Mouse (Mus musculus) E14TG2a.4 (cell line): ENCODE results near the gene Cyp2c50.
"Not testable (repeated sequence)": the region's sequence is repeated elsewhere in the genome, so short reads cannot be mapped to it uniquely, and the experiment has no call there.

Experiments used
- H3K27me3 ChIP-seq: 2 replicates; pipeline ENCODE4 v1.6.1; 2014; ENCODE audit warnings: low read length, control low read depth; ENCODE audit not compliant: insufficient read depth
- H3K36me3 ChIP-seq: 2 replicates; pipeline ENCODE4 v1.6.1; 2014; ENCODE audit warnings: low read length, control low read depth; ENCODE audit not compliant: insufficient read depth
- H3K4me1 ChIP-seq: replicated peaks from 2 replicates; pipeline ENCODE4 v1.6.1; 2014; ENCODE audit warnings: low read depth, low read length, control low read depth
- H3K4me3 ChIP-seq: replicated peaks from 2 replicates; pipeline ENCODE4 v1.5.1; 2014; ENCODE audit warnings: mild to moderate bottlenecking, low read length
- H3K9me3 ChIP-seq: 2 replicates; pipeline ENCODE4 v1.6.1; 2014; ENCODE audit warnings: low read length, control low read depth
- CTCF ChIP-seq: conservative IDR thresholded peaks from 2 replicates; pipeline ENCODE4 v1.5.1; 2014; ENCODE audit warnings: low read length
- NANOG ChIP-seq: IDR thresholded peaks from 2 replicates; pipeline ENCODE4 v1.6.1; 2014; ENCODE audit warnings: borderline replicate concordance, low read length, mixed read lengths
- POU5F1 ChIP-seq: IDR thresholded peaks from 2 replicates; pipeline ENCODE4 v1.6.1; 2014; ENCODE audit warnings: low read length, borderline replicate concordance

Cyp2c50 gene

GRCm38 (mm10) chr19:40089421-40089820 lies at the start of gene Cyp2c50:
Gene Cyp2c50, plus strand, starts transcription at chr19:40089688.
- not testable (repeated sequence) for H3K4me3 ChIP-seq

GRCm38 (mm10) chr19:40073701-40074100 lies 15.8 kb upstream of the Cyp2c50 start, which contains the start of gene Cyp2c54:
Gene Cyp2c54, minus strand, starts transcription at chr19:40073827.
- H3K36me3 ChIP-seq = no peaks in the 10 kb centered on the region
- no peaks in the 10 kb centered on the region for H3K27me3 ChIP-seq
- TF ChIP-seq POU5F1 (no peak), CTCF (no peak), NANOG (no peak)
- H3K4me3 ChIP-seq = no peak within 1 kb of the TSS
- peaks cover 10% of the 10 kb centered on the region for H3K9me3 ChIP-seq
- no peaks in the 10 kb centered on the region for H3K4me1 ChIP-seq

More at GRCm38 (mm10) chr19:40089421-40089820, at the start of gene Cyp2c50:
- not testable (repeated sequence) for H3K27me3 ChIP-seq, H3K9me3 ChIP-seq, H3K4me1 ChIP-seq, H3K36me3 ChIP-seq

GRCm38 (mm10) chr19:40088381-40088780 lies 1.1 kb upstream of the Cyp2c50 start:
- Histone ChIP-seq H3K27me3 (no peaks in the 10 kb centered on the region), H3K36me3 (no peaks in the 10 kb centered on the region)

GRCm38 (mm10) chr19:40091111-40091510 lies 1.6 kb downstream of the Cyp2c50 start:
- TF ChIP-seq NANOG = no peak
- TF ChIP-seq CTCF = no peak
- no peak for TF ChIP-seq POU5F1
- no peaks in the 10 kb centered on the region for H3K9me3 ChIP-seq
- no peaks in the 10 kb centered on the region for H3K27me3 ChIP-seq
- no peaks in the 10 kb centered on the region for H3K4me1 ChIP-seq
- H3K36me3 ChIP-seq = no peaks in the 10 kb centered on the region
- H3K4me3 ChIP-seq = no peak overlapping the region

More at GRCm38 (mm10) chr19:40088381-40088780, 1.1 kb upstream of the Cyp2c50 start:
- Histone ChIP-seq H3K9me3 (peaks cover under 1% of the 10 kb centered on the region; the same call in 1 of the 2 replicates), H3K4me1 (no peaks in the 10 kb centered on the region), H3K4me3 (no peak overlapping the region)
- no peak for TF ChIP-seq NANOG
- TF ChIP-seq POU5F1 = no peak
- TF ChIP-seq CTCF = no peak

- H3K27me3 ChIP-seq, H3K4me3 ChIP-seq, H3K36me3 ChIP-seq: not testable (repeated sequence)
- Histone ChIP-seq H3K9me3 (peaks cover 37% of the 10 kb centered on the region), H3K4me1 (peaks cover 10% of the 10 kb centered on the region)
Measured at GRCm38 (mm10) chr19:40119624-40120023, 30.1 kb downstream of the Cyp2c50 start.

- peaks cover 22% of the 10 kb centered on the region for H3K4me1 ChIP-seq
- TF ChIP-seq NANOG = peak; percentile 60
Measured at GRCm38 (mm10) chr19:40125165-40125564, 35.7 kb downstream of the Cyp2c50 start.

GRCm38 (mm10) chr19:40126996-40127395 lies 37.5 kb downstream of the Cyp2c50 start:
- H3K9me3 ChIP-seq = peaks cover 43% of the 10 kb centered on the region
- H3K4me1 ChIP-seq = peaks cover 22% of the 10 kb centered on the region

More at GRCm38 (mm10) chr19:40125165-40125564, 35.7 kb downstream of the Cyp2c50 start:
- Histone ChIP-seq H3K4me3 (peak overlapping the region; percentile 64), H3K9me3 (peaks cover 45% of the 10 kb centered on the region)
- not testable (repeated sequence) for H3K36me3 ChIP-seq, H3K27me3 ChIP-seq

More at GRCm38 (mm10) chr19:40126996-40127395, 37.5 kb downstream of the Cyp2c50 start:
- H3K4me3 ChIP-seq = peak overlapping the region; percentile 37; the same call in 1 of the 2 replicates
- H3K36me3 ChIP-seq, H3K27me3 ChIP-seq: not testable (repeated sequence)
